Mouse (Mus musculus): ENCODE data around the gene D430019H16Rik. TPM values are rescaled to one million over a fixed set of nuclear protein-coding genes. Genes with fewer than 3 reads are reported as not detected.
A peak's percentile ranks its signal among the peaks of the same experiment; 100 is the strongest.

The D430019H16Rik gene
- polyA plus RNA-seq (2017; shearing (Covaris generic)) = under 1 TPM; 0.26 to 0.51 TPM

DNA sequence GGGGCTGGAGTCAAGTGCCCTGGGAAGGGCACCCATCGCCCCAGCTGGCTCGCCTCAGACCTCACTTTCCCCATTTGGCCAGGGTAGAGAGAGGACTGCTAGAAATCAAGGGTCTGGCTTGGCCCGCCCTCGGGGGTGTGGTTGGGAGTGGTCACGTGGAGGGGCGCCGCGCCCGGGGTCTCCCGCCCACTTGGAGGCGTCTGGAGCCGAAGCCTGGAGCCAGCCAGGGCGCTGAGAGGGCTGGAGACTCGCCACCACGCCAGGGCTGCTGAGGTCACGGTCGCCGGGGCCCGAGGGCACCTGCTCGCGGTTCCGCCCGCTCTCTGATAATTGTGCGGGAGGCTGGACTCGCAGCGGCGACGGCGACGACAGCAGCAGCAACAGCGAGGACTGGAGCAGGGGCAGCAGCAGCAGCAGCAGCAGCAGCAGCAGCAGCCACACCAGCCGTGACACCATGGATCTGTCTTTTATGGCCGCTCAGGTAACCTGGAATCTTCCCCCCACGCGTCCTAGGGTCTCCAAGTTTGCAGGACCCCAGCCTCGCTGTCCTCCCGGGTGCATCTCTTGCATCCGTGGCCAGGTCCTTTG is at the start of gene D430019H16Rik:
D430019H16Rik (plus strand) TSS at position 187 of the 588 bp plus-strand sequence.
- ATAC-seq = peak; percentile 11

DNA sequence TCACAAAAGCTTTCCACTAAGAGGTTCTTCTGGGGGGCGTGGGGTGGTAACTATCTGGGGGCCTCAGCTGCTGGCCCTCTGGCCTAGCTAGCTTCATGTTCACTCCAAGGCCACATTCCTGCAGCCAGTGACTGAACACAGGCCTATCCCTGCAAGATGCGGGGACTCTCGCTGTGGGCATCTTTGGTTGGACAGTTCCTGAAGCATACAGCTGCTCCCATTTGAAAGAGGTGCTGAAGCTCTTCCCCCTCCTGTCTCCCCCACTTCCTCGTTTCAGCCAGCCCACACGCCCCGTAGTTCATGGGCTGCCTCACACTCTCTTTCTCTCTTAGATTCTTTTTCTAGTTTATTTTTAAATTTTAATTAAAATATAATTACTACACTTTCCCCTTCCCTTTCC is 47.6 kb upstream of the D430019H16Rik start:
- no peak for ATAC-seq

DNA sequence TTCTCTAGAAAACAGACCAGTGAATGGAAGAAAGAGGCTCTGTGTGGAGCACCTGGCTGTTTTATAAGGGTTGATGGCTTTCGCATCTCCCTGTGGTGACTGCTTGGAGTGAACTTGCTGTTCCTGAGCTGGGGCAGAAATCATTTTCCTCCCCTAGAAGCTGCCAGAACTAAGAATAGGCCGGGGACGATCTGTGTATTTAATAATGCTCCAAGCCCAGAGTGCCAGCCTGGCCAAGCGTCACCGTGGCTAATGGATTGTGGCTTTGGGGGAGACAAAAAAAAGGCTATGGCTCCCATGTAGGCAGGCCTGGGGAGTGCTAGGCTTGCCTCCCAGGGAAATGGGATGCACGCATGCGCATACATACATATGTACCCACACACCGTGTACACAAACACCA is 39.7 kb upstream of the D430019H16Rik start:
- ATAC-seq = no peak

DNA sequence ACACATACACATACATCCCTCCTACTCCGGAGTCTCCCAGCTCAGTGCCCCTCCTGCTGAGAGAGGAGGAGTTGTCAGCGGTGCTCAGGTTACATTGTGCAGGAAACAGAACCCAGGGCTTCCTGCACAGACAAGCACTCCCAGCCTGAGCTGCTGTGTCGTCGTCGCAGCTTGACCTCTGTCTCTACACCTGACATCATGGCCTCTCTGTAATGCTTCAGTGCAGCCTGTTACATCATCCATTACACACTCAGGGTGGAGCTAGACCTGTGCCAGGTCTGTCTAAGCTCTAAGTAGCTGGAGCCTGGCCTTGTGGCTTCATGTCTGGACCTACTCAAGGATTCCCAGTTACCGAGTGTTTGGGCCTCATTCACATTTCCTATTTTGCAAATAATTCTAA is 33.2 kb upstream of the D430019H16Rik start:
- ATAC-seq = no peak

DNA sequence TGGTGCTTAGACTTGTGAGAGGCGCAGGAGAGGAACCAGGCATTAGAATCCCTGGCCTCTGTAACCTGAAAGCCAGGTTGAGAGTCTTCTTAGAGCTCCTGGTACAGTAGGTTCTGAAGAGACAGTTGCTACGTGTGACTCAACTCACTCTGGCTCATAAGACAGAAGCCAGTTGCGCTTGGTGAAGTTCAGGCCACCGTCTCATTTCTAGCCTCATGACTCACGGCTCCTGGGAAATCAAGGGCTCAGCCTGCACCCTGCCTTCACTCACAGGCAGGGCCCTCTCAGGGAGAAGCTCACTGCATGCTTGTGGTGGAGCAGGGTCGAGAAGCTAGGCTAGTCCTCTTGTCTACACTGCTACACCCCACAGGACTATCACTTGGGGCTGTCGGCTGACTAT is 27.1 kb upstream of the D430019H16Rik start:
- no peak for ATAC-seq

DNA sequence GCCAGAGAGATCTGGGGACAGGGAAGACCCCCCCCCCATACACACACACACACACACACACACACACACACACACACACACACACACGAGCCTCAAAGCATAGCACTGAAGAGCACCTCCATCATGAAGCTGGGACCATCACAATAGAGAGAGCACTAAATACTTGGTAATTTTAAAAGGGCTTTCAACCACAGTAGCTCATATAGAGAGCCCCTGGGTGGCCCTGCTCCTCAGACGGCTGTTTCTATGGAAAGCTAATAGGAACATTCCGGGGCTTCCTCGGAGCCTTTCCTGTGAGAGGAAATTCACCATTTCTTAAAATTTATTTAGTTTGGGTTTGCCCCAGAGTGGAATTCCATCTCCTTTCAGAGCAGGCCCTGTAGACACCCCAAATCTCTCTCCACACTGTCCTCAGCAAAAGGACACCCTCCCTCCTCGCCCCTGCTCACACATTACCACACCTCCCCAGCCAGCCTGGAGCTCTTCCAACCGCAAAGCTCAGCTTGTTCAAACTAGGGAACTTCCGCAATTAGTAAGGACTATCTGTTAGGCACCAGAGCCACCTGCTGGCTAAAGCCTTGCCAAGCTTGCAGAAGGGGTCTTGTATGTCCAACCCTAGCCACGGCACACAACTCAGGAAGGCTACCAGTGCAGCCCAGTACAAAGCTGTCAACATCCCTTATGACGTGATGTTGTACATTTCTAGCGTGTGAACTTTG is 26.5 kb upstream of the D430019H16Rik start:
- ATAC-seq = no peak

DNA sequence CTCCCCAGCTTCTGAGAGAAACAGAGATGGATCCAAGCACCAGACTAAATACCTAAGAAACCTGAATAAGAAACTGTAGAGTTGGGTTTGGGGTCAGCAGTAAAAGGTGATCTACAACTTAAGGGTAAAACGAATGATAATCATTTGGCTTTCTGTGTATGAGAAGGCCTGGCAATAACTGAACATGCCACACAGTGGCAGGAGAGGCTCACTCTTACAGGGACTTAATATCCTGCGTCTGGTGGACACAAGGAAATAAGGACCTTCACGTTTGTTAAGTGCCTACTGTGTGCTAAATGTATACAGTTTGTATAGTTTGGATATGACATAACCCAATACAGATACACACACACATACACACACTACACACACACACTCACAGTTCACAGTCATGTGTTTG is 21.8 kb upstream of the D430019H16Rik start:
- ATAC-seq = no peak

DNA sequence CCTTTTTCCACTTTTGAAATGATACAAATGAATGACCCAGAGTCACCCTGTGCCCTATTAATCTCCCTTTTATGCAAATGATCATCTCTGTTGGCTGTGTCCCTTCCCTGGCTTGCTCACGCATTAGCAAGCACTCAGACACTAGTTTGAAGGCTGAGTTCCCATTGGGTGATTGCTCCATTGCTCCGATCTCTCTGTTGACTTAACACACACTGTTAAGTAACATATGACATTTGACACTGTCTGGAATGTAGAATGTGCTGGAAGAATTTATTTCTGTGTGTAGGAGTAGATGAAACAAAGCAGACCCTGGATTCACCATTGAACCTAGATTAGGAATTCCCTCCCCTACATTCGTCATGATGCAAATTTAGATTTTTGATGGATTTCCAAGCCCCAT is 20.8 kb upstream of the D430019H16Rik start:
- no peak for ATAC-seq

DNA sequence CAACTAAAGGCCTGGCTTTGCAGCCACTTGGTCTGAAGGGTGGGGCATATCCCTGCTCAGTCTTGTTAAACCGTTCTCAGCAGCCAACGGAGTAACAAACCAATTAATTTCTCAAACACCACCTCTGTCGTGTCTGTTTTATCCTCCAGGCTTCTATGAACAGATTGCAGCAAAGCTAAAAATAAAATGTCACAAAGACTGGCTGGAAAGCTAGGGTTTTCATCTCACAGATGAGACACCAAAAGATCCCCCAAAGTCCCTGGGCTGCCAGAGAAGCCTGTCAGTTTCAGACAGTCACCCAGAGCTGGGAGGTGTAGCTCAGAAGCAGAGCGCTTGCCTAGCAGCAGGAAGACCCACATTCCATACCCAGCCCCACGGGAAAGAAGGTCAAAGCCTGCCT is 15.4 kb upstream of the D430019H16Rik start:
- no peak for ATAC-seq

DNA sequence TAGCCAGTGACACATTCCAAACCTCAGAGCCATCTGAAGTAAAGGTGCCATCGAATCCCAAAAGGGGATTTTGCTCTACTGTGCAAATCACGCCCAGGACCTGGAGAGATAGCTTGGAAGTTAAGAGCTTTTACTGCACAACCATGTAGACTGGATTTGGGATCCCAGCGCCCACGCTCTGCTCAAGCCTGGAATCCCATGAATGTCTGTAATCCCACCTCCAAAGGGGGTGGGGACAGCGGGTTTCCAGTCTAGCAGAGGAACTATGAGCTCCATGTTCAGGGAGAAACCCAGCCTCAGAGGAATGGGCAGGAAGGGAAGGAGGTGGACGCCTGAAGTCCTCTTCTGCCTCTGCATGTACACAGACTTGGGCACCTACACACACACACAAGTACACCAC is 13.7 kb upstream of the D430019H16Rik start:
- ATAC-seq = no peak

DNA sequence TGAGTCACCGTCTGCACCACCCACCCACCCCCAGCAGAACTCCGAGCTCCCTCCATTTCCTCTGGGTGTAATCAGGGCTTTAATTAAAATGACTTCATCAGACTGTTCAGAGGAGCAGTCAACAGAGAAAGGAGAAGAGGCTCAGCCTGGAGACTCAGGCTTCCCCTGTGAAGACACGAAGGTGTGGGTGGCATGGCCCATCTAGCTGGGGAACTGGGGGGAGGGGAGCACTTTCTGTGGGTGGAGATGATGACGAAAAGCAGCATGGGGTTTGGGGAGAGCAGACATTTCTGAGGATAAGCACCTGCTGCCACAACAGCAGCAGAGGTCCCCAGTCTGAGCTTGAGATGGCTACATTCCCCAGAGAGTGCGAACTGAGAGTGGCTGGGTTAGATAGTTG is 10.1 kb upstream of the D430019H16Rik start:
- no peak for ATAC-seq

DNA sequence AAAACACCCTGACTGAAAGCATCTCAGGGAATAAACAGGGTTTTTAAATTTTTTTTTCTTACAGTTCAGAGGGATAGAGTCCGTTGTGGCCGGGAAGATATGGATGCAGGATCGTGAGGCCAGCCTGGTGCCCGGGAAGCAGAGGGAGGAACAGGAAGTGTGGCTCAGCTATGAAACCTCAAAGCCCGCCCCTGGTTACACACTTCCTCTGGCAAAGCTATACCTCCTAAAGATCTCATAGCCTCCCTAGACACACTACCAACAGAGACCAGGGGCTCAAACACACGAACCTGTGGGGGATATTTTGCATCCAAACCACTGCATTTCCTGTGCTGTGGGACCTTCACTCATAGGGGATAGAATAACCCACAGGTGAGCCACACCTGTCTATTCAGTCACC is 7.9 kb upstream of the D430019H16Rik start:
- no peak for ATAC-seq

DNA sequence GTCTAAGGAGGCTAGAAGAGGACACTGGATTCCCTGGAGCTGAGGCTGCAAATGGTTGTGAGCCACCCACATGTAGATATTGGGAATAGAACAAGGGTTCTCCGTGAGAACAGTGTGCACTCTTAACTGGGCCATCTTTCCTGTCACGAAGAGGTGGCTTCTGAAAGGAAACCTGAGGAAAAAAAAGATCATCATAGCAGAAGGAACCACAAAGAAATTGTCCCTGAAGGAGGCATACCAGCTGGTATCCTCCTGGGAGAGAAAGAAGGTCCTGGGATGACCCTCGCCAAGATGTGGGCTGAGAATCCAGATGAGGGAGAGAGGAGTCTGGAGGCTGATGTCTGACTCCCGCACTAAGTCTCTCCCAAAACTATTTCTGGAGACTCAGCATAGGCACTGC is 4.4 kb upstream of the D430019H16Rik start:
- ATAC-seq = no peak

DNA sequence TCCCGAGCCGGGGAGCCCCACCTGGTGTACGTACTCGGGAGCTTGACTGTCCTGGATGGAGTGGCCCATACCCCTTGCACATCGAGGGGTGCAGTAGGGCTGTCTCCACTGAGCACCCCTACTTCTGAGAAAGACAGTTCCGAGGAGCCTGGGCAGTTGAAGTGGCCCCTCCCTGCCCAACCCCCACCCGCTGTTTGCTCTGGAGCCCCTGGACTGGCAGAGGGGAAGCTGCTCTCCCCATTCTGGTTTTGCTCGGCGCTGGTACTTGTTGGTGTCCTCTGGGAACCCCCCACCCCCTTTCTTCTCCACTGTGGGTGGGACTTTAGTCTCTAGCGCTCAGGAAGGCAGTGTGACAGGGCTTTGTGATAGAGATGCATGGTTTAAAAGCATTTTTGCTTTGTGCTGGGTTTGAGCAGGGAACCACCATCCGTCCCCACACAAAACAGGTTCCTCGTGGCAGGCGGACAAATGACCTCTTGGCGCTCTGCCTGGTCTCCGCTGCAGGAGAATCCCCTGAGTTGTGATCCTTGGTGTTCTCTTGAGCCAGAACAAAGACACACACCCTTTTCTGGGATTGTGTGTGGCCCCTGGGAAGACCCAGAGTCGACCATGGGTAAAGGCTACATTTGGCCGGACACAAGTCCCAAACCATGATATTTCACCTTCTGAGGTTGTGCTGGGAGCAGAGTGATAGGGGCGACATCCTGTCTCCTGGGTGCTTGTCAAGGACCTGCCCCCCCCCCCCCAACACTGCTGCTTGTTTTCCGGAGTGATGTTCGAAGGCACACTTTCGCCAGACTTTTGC is 804 bp downstream of the D430019H16Rik start:
- peak; percentile 14 for ATAC-seq

DNA sequence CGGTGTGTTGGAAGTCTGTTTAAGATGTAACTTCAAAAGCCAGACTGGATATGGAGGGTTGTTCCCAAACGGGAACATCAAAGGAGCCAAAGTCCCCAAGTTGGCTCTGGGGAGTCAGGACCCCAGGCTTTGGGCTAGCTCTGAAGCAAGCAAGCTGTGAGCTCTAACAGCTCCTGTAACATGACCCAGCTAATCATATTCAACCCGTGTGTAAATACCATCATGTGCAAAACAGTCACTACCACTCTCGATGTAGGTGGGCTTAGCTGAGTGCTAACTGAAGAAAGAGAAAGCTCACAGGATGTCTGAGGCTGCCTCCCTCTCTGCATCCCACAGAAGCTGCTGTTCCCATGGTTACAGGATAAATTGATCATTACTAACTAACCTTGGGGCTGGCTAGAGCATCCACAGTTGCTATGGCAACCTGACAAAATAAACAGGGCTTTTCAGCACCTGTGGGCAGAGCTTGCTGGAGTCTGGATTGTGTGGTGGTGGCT is 1.5 kb downstream of the D430019H16Rik start:
- peak; percentile 43 for ATAC-seq

DNA sequence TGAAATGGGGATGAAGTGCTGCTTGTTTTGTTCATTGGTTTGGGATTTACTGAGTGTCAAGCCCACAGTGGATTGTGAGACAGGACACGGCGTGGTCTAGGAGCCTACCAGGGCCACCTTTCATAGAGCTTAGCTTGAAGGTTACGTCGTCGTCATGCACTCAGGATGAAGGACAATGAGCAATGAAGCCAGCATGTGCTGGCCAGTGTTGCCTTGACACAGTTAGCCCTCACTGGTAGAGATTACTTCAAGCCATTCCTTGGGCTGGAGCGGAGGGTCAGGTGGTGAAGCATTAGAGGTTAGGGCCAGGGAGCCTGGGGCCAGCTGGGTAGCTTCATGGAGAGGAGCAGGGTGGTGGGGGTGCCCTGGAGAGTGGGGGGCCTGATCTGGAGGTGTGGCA is 5.1 kb downstream of the D430019H16Rik start:
- no peak for ATAC-seq

DNA sequence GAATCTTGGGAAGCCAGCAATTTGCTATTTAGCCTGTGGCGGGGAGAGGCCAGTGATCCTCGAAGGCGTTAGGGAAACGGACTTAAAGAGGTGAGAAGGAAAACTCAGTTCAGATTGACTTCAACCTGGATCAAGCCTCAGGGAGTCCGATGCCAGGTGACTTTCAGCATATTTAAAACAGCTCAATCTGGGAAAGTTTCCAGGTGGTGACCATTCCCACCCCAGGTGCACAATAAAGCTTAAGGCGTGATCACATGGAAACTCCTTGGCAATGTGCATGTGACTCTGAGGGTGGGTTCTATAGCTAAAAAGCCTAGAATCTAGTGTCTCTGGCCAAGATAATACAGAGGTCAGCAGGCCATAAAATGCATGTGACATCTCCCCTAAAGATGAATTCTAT is 7.4 kb downstream of the D430019H16Rik start:
- no peak for ATAC-seq

DNA sequence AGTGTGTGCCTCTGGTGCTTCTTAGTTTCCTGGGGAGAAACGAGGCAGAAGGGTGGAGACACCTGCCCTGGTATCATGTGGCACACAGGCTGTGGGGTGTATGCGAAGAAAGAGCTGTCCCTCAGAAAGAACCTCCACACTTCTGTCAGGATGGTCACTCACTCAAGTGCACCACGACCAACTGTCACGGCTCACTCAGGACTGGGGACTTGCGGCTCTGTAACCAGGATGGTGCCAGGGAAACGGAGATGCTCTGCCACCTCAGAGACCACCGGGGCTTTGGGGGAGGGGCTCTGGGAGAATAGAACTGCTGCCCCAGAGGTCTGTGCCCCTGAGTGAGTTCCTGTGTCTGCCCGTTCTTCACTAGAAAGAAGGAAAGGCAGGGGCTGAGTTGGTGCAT is 15.4 kb downstream of the D430019H16Rik start:
- ATAC-seq = no peak

DNA sequence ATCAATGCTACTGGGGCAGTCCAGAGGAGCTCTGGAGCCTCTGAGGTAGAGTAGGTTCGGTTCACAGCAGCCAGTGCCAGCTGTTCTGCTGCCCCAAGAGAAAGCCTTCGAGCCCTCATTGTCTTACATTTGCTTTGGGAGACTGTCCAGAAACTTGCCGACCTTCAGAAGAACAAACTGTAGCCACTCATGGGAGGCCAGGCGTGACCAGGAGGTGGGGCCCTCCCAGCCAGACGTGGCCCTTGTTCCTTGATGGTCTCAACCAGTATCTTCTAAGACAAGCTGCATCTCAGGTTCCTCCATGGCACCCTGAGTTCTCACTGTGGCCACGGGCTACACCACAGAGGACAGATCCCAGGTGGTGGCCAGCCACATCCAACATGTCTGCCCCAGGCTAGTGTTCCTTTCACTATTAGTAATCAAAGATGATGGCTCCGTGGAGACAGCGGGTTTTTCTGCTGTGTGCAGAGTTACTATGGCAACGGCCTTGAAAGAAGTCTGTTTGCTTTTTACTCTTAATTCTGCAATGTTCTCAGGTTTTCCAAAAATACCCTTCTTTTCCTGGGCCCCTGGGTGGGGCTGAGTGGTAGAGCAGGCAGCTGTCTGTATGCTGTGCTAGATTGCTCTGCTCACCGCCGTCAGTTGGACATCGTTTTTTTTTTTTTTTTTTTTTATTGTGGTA is 21.7 kb downstream of the D430019H16Rik start:
- peak; percentile 49 for ATAC-seq

DNA sequence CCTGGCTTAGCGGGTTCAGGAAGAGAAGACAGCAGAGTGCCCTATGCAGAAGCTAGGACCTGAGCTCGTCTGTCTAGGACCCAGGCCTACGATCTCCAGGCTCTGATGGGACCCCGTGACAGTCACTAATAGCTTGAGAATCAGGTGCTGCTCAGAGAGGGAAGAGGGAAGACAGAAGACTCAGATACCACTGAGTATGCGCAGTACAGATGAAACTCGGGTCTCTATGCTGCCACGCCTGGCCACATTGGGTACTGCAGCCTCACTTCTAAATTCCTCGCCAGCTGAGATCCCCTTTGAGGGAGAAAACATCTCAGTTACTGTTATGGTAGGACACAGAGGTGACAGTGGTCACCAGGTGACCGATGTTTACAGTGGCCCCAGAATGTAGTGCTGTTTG is 22.8 kb downstream of the D430019H16Rik start:
- ATAC-seq = no peak

DNA sequence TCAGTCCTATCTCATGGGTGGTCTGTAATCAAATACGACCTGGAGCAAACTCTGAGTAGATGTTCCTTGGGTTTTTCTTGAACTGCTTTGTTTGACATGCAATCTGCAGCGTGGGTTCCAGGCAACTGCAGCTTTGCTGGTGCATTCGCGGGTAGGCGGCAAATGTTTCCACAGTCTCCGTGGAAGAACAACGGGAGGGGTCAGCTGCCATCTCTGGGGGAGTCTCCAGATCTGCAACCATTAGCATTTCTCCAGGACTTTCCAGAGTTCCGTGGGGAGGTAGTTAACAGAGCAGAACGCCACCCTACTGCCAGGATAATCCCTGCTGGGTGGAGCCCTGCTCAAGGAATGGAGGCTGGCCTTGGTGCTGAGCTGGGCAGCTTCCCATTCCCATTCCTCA is 23.3 kb downstream of the D430019H16Rik start:
- ATAC-seq = no peak

DNA sequence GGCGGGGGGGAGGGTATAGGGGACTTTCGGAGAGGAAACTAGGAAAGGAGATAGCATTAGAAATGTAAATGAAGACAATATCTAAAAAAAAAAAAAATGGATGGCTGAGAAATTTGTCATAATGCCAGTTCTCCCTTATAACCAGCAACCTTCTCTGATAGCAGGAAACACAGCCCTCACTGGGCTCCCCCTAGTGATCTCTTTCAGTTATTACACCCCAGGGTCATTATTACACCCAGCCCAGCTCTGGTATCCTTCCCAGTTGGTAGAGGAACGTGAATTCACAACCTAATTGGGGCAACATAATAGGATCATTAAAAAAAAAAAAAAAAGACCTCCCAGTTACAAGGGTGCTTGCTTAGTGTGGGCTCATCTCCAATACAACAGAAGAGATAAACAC is 29.8 kb downstream of the D430019H16Rik start:
- no peak for ATAC-seq

DNA sequence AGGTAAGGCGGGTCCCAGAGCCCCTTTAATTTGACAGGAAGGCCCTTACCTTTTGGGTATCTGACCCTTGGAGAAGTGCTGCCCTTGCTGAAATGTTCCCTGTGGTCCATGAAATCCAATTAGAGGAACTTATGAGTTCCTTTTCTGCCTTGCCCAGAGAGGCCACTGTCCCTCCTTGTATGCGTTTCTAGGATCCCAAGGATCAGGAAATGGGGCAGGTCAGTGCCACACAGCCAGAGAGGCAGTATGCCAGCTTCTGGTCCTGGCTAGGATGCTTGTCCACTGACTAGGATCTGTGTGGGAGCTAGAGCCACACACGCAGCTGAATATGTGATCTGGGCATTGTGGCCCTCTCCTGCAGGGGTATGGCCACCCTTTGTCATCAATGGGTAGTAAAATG is 36.6 kb downstream of the D430019H16Rik start:
- no peak for ATAC-seq

Measured in activated CD4-positive, CD25-positive, alpha-beta regulatory T cell, adult 4 months (primary cell).